Mouse (Mus musculus): ENCODE measurements around the gene Ugt1a8. TPM values are rescaled to one million over a fixed set of nuclear protein-coding genes. Genes with fewer than 3 reads are reported as not detected.

Ugt1a8 gene
- total and polyA plus RNA-seq, 2 experiments: 0.07 to 4.0 TPM

DNA sequence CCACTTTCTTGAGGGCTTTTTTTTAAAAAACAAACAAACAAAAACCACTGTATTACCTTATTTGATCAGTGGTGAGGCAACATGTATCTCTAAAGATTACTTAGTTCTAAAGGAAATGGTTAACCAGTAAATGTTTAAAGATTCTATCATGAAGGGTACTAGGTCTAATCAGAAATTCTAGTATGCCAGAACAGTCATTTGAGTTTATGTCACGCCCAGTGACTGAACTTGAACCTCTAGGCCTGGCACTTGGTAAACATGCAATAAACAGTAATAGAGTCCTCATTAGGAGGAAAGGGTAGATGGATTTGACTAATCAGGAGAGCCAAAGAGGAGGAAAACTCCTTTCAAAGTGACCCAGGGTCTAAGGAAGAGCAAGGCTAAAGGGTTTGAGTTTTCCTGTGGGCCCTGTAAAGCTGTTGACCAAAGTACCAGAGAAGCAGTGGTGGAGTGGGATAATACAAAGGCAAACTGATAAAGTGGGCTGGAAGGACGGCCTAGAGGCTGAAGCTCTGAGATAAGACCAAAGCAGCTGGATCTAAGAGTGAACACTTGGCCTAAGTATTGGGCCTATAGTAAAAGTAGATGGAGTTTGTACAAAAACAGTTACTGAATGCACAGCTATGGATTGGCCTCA lies 119.3 kb downstream of the Ugt1a8 start:
- DNase-seq (ENCODE audit: extremely low read depth, low read depth, low spot score): peak; percentile 84
- Histone ChIP-seq H3K27ac (replicated peaks; ENCODE audit: insufficient read depth, low read depth, low read length) (peak overlapping the region; percentile 55), H3K4me3 (ENCODE audit: insufficient read depth, low read depth, low read length) (no peak overlapping the region), H3K9ac (ENCODE audit: low read depth, low read length) (no peak overlapping the region), H3K79me2 (ENCODE audit: control insufficient read depth, insufficient read depth, low read length) (peaks cover 13% of the 10 kb centered on the region), H3K4me1 (ENCODE audit: control insufficient read depth, insufficient read depth, low read length) (peaks cover 12% of the 10 kb centered on the region), H3K36me3 (ENCODE audit: control insufficient read depth, insufficient read depth, low read length) (peaks cover 22% of the 10 kb centered on the region), H3K27me3 (ENCODE audit: control insufficient read depth, insufficient read depth, low read length) (no peaks in the 10 kb centered on the region)
- WGBS: 25% methylated on average over 2 of the region's 2 CpGs
- TF ChIP-seq POLR2A (IDR thresholded peaks at IDR 0.05; ENCODE audit: extremely low read depth, insufficient read depth, low read length) (no peak), CTCF (IDR thresholded peaks at IDR 0.05; ENCODE audit: low read depth, low read length) (no peak)

DNA sequence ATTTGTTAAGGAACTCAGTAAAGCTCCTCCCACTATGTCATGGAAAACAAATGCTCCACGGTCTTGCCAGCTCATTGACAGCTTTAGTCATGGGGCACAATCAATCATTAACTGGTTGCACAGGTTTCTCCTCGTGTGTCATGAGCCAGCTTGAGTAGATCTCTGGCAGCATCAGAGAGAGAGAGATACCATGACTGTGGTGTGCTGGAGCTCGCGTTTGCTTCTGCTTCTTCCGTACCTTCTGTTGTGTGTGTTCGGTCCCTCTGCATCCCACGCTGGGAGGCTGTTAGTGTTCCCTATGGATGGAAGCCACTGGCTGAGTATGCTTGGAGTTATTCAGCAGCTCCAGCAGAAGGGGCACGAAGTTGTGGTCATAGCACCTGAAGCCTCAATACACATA lies 124.2 kb downstream of the Ugt1a8 start, which contains the start of gene Ugt1a1:
Gene Ugt1a1, plus strand, starts transcription at position 148 of the 400 bp plus-strand sequence.
- Histone ChIP-seq H3K27me3 (ENCODE audit: control insufficient read depth, insufficient read depth, low read length) (no peaks in the 10 kb centered on the region), H3K27ac (replicated peaks; ENCODE audit: insufficient read depth, low read depth, low read length) (peak within 1 kb of the TSS; percentile 69), H3K36me3 (ENCODE audit: control insufficient read depth, insufficient read depth, low read length) (peaks cover 18% of the 10 kb centered on the region), H3K9ac (ENCODE audit: low read depth, low read length) (peak within 1 kb of the TSS; percentile 56), H3K79me2 (ENCODE audit: control insufficient read depth, insufficient read depth, low read length) (peaks cover 16% of the 10 kb centered on the region), H3K4me1 (ENCODE audit: control insufficient read depth, insufficient read depth, low read length) (peaks cover 9% of the 10 kb centered on the region), H3K4me3 (ENCODE audit: insufficient read depth, low read depth, low read length) (peak within 1 kb of the TSS; percentile 17)
- 48% methylated on average over 8 of the region's 8 CpGs for WGBS
- TF ChIP-seq CTCF (IDR thresholded peaks at IDR 0.05; ENCODE audit: low read depth, low read length) (no peak), POLR2A (IDR thresholded peaks at IDR 0.05; ENCODE audit: extremely low read depth, insufficient read depth, low read length) (no peak)
- peak; percentile 100 for DNase-seq (ENCODE audit: extremely low read depth, low read depth, low spot score)

DNA sequence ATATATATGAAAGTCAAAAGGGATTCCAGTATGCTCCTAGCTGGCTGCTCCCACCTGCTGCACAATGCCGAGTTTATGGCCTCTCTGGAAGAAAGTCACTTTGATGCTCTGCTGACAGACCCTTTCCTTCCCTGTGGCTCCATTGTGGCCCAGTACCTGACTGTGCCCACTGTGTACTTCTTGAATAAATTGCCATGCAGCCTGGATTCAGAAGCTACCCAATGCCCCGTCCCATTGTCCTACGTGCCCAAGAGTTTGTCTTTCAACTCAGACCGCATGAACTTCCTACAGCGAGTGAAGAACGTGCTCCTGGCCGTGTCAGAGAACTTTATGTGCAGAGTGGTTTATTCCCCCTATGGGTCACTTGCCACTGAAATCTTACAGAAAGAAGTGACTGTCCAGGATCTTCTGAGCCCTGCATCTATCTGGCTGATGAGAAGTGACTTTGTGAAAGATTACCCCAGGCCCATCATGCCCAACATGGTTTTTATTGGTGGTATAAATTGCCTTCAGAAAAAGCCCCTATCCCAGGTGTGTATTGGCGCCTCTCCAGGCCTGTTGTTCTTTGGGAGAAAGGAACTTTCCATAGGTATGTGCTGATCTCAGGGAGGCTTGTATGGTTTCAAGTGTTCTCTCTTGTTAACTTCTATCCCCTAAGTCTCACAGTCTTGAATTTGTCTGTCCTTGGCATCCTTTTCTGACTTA lies 124.9 kb downstream of the Ugt1a8 start:
- no peak for TF ChIP-seq CTCF (IDR thresholded peaks at IDR 0.05; ENCODE audit: low read depth, low read length)
- TF ChIP-seq POLR2A (IDR thresholded peaks at IDR 0.05; ENCODE audit: extremely low read depth, insufficient read depth, low read length): no peak
- H3K4me3 ChIP-seq (ENCODE audit: insufficient read depth, low read depth, low read length): peak overlapping the region; percentile 17
- peak overlapping the region; percentile 69 for H3K27ac ChIP-seq (replicated peaks; ENCODE audit: insufficient read depth, low read depth, low read length)
- peaks cover 8% of the 10 kb centered on the region for H3K4me1 ChIP-seq (ENCODE audit: control insufficient read depth, insufficient read depth, low read length)
- H3K27me3 ChIP-seq (ENCODE audit: control insufficient read depth, insufficient read depth, low read length): no peaks in the 10 kb centered on the region
- peaks cover 25% of the 10 kb centered on the region for H3K36me3 ChIP-seq (ENCODE audit: control insufficient read depth, insufficient read depth, low read length)
- 42% methylated on average over 8 of the region's 8 CpGs for WGBS
- H3K79me2 ChIP-seq (ENCODE audit: control insufficient read depth, insufficient read depth, low read length): peaks cover 16% of the 10 kb centered on the region
- peak; percentile 86 for DNase-seq (ENCODE audit: extremely low read depth, low read depth, low spot score)
- H3K9ac ChIP-seq (ENCODE audit: low read depth, low read length): peak overlapping the region; percentile 56

DNA sequence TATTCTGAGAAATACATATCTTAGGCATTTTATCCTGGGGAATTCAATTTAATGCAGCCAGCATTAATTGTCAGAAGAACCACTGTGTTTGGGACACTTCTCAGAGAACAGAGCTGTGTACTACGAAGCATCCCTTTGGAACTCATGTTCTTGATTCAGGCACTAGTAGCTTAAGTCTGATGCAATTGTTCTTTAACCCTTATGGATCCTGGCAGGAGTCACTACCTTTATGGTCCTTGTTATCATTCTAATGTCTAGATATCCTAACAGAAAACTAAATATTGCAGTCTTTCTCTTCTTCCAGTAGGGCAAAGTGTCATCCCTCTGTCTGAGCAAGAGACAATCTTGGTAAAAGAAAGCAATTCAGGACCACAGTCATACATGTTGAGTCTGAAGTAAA lies 125.4 kb downstream of the Ugt1a8 start:
- TF ChIP-seq POLR2A (IDR thresholded peaks at IDR 0.05; ENCODE audit: extremely low read depth, insufficient read depth, low read length): no peak
- TF ChIP-seq CTCF (IDR thresholded peaks at IDR 0.05; ENCODE audit: low read depth, low read length): no peak
- Histone ChIP-seq H3K27ac (replicated peaks; ENCODE audit: insufficient read depth, low read depth, low read length) (peak overlapping the region; percentile 69), H3K36me3 (ENCODE audit: control insufficient read depth, insufficient read depth, low read length) (peaks cover 27% of the 10 kb centered on the region), H3K4me1 (ENCODE audit: control insufficient read depth, insufficient read depth, low read length) (peaks cover 8% of the 10 kb centered on the region), H3K27me3 (ENCODE audit: control insufficient read depth, insufficient read depth, low read length) (no peaks in the 10 kb centered on the region), H3K4me3 (ENCODE audit: insufficient read depth, low read depth, low read length) (peak overlapping the region; percentile 17), H3K79me2 (ENCODE audit: control insufficient read depth, insufficient read depth, low read length) (peaks cover 14% of the 10 kb centered on the region), H3K9ac (ENCODE audit: low read depth, low read length) (peak overlapping the region; percentile 56)
- DNase-seq (ENCODE audit: extremely low read depth, low read depth, low spot score): peak; percentile 97
- WGBS: 39% methylated on average over 1 of the region's 1 CpGs

DNA sequence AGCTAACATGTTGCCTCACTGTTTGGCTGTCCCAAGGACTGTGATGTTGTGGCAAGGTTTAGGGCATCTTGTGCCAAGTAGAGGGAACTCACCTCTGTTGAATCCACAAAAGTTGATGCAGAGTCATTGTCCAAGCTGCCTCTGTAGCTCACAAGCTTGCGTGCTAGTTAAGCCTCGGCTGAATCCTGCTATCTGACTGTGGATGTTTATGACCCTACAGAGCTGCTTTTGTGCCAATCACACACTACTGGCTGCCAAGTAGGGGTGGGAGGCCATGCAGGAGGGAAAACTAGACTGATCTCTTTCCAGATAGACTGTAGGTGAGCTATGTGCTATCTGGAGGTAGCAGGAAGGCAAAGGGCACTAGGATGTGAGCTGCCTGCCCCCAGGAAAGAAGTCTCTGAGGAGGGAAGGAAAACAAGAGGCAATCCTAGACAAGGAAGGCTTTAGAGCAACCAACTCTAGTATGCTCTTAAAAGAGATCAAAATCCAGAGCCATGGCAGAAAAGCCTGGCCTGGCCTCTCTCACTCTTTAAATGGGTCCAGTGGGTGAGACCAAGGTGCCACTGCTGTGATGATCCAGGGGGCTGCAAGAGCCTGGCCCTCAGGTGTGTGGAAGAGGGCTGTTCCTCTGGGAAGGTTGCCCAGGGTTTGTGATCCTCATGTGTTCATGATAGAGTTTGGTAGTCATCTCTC lies 126.3 kb downstream of the Ugt1a8 start:
- Histone ChIP-seq H3K4me3 (ENCODE audit: insufficient read depth, low read depth, low read length) (peak overlapping the region; percentile 41), H3K27ac (replicated peaks; ENCODE audit: insufficient read depth, low read depth, low read length) (peak overlapping the region; percentile 67), H3K4me1 (ENCODE audit: control insufficient read depth, insufficient read depth, low read length) (peaks cover 8% of the 10 kb centered on the region), H3K79me2 (ENCODE audit: control insufficient read depth, insufficient read depth, low read length) (peaks cover 14% of the 10 kb centered on the region), H3K9ac (ENCODE audit: low read depth, low read length) (peak overlapping the region; percentile 52), H3K36me3 (ENCODE audit: control insufficient read depth, insufficient read depth, low read length) (peaks cover 27% of the 10 kb centered on the region), H3K27me3 (ENCODE audit: control insufficient read depth, insufficient read depth, low read length) (no peaks in the 10 kb centered on the region)
- no peak for TF ChIP-seq CTCF (IDR thresholded peaks at IDR 0.05; ENCODE audit: low read depth, low read length)
- no peak for TF ChIP-seq POLR2A (IDR thresholded peaks at IDR 0.05; ENCODE audit: extremely low read depth, insufficient read depth, low read length)
- DNase-seq (ENCODE audit: extremely low read depth, low read depth, low spot score): peak; percentile 100
- 37% methylated on average over 2 of the region's 2 CpGs for WGBS
